Mouse (Mus musculus): ENCODE results near the gene Lhfpl2.

The Lhfpl2 gene

GRCm38 (mm10) chr13:94140446-94140845 lies 82.8 kb downstream of the Lhfpl2 start:
- no peak for DNase-seq (ENCODE audit: low spot score in 2 of 2)

DNA sequence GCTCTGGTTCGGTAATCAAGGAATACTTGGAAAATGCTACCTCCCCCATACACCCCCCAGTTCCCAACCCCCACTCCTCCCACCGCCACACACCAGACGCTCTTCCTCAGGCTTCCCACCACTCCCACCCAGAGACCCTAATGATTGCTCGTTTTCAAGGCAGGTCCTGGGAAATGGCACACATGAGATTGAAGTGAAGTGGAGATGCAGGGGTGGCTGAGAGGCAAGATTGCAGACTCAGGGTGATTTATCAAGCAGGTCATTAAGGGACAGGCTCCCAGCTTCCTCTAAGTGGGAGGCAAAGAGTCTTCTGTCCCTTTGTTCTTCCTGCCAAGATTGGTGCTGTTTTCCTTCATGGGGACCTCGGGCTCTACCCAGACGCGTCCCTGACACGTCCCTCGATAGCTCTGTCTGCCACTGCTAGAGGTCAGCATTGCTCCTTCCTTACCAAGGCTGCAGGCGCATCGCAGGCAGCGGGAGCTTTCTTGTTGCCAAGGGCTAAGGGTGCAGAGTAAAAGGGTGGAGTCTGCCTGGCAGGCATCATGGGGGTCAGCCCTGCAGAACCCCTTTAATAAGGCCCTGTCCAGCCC lies 85.6 kb downstream of the Lhfpl2 start:
- no peak for DNase-seq (ENCODE audit: low spot score in 2 of 2)

DNA sequence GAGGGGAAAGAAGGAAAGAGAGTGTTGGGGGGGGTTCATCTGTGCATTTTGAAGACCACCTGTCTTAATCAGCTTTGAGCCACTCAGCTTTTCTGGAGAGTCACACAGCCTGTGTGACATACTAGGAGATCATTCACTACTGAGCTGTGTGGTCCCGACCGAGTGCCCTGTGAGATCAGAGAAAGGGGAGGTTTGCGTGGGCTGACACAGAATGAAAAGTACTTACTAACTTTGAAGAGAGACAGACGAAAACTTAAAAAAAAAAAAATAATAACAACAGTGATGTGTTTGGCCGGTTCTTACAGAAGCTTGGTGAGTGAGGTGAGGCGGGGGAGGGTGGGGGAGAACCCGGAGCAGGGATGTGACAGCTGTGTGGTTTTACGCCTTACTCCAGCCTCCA lies 86.9 kb downstream of the Lhfpl2 start:
- no peak for DNase-seq (ENCODE audit: low spot score in 2 of 2)

DNA sequence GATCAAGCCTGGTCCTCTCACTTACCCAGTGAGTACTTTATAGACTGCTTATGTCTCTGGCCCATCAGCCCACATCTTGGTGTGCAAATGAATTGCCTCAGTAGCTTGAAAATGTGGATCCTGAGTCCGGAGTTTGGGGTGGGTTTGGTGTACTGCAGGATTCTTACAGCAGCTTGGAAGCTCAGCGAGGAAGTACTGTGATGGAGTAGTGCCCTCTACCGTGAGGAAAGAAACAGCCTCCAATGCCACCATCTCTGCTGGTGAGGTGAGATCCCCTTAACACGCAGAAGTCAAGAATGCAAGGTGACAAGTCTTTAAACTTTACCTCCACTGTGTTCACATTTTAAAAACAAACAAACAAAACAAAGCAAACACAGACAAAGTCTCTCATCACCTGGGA lies 89.7 kb downstream of the Lhfpl2 start:
- DNase-seq (ENCODE audit: low spot score in 2 of 2): no peak

DNA sequence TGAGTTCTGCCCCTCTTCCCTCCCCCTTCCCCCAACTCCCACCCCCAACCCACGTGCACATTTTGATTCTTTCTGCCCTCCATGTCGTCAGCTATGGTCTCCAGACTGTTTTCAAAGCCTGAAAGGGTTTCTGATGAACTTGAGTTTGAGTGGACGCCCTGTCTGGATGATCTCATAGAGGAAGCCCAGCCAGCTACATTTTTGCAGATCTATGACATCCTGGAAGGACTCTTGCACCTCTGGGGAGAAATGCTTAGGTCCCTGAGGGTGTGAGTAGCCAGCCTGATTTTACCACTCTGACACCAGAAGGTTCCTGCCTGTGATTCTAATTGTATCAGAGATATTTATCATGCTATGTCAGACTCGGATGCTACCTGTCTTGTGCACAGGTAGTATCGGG lies 91.4 kb downstream of the Lhfpl2 start:
- DNase-seq (ENCODE audit: low spot score in 2 of 2): no peak

- DNase-seq (ENCODE audit: low spot score in 2 of 2): no peak
These were observed 92.2 kb downstream of the Lhfpl2 start for GRCm38 (mm10) chr13:94149781-94150180.

DNA sequence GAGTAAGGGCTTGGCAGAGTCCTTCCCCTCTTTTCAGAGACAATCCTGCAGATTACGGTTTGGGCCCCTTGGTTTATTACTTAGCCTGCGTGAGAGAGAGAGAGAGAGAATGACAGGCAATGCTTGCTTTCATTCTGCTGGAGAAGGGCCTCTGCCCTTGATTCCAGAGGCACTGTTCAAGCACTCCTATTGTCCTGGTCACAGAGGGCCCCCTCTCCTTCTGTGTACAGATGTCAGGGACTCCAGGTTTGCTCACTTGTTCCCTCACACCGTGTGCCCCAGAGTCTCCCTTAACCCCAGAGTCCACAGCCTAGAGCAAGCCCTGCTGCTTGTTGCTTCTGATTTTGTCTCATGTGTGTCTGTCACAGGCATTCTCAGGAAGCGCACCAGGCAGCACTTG lies 93.7 kb downstream of the Lhfpl2 start:
- DNase-seq (ENCODE audit: low spot score in 2 of 2): no peak

DNA sequence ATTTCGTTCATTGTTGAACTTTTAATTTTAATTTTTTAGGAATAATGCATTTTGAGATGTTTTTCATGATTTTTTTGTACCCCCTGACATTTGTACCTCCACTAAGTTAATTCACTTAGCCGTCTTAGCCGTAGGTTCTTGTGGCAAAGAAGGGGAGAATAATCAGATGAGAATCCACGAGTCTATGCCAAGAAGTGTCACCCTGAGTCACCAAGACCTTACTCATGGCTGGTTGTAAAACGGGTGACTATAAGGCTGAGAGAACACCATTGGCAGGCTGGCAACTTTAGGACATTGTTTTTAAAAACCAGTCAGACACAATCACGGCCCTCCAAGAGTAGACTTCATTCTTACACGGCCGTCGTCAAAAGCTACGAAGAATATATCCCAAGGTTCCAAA lies 95.2 kb downstream of the Lhfpl2 start:
- DNase-seq (ENCODE audit: low spot score in 2 of 2): no peak

DNA sequence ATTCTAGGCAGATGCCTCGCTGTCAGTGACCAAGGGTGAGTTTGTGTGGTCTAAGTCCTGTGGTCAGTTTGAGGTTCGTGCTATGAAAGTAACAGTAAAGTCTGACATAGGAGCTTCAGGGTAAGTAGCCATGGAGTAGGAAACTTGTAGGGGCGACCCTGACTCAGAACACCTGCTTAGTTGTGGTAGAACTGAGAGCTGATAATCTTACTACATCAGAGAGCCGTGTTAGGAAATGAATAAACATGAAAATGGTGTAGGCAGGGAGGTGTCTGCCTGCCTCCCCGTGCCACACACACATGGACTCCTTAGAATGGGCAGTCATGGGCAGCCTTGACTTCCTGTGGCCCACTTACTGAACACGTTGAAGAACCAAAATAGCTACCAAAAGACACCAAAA lies 96.1 kb downstream of the Lhfpl2 start:
- DNase-seq (ENCODE audit: low spot score in 2 of 2): no peak

GRCm38 (mm10) chr13:94154512-94155296 lies 97.1 kb downstream of the Lhfpl2 start:
- DNase-seq (ENCODE audit: low spot score in 2 of 2): no peak

DNA sequence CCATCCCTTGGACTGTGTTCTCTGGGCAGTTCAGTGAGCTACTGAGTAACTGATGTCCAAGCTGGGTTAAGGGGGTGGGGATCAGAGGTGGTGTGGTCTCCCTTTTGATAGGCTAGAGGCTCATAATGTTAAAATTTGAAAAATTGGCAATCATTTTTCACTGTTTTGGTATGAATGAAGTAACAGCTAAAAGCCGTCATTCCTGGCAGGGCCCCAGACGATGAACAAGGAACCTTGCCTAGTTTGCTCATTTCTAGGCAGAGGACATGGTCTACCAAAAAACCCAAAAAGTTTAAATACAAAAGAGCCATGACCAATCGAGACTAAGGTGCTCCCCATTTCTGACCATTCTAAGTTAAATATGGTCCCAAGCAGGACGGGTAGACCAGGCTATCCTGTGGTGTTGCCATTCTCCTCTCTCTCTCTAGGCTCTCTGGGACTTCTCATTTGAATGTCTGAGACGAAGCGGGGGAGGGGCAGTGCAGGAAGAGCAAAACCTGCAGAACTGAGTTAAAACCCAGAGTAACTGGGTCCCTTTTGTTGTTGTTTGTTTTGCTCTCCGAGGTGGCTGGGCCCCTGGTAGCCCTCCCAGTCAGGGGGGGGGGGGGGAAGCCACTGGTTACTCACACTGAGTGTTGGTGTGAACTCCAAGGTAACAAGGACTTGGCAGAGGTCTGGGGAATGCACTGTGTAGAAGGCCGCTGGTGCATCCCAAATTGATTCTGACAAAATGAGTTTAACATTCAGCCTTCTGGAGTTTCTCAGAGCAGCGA lies 98.2 kb downstream of the Lhfpl2 start:
- DNase-seq (ENCODE audit: low spot score in 2 of 2): no peak

- no peak for DNase-seq (ENCODE audit: low spot score in 2 of 2)
These were observed 101.4 kb downstream of the Lhfpl2 start for GRCm38 (mm10) chr13:94158864-94159477.

GRCm38 (mm10) chr13:94159478-94160220 lies 102.1 kb downstream of the Lhfpl2 start:
- no peak for DNase-seq (ENCODE audit: low spot score in 2 of 2)

- no peak for DNase-seq (ENCODE audit: low spot score in 2 of 2)
These were observed 106.9 kb downstream of the Lhfpl2 start for GRCm38 (mm10) chr13:94164501-94164900.

DNA sequence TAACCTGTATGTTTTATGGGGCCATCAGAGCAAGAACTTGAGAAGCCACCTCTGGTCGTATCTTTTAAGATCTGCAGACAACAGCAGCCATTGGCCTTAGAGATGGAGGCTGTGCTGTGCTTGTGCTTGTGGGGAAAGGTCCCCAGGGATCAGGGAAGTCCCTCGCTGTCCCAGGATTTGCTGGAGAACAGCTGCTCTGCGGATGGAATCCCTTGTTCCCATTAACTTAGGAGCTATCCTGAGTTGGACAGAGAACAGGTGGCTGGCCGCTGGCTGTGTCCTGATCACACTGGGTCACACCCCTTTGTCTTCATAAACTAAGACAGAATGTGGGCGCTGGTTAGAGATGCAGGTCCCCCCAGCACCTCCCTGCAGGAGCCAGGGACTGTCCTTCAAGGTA lies 110.7 kb downstream of the Lhfpl2 start:
- no peak for DNase-seq (ENCODE audit: low spot score in 2 of 2)

DNA sequence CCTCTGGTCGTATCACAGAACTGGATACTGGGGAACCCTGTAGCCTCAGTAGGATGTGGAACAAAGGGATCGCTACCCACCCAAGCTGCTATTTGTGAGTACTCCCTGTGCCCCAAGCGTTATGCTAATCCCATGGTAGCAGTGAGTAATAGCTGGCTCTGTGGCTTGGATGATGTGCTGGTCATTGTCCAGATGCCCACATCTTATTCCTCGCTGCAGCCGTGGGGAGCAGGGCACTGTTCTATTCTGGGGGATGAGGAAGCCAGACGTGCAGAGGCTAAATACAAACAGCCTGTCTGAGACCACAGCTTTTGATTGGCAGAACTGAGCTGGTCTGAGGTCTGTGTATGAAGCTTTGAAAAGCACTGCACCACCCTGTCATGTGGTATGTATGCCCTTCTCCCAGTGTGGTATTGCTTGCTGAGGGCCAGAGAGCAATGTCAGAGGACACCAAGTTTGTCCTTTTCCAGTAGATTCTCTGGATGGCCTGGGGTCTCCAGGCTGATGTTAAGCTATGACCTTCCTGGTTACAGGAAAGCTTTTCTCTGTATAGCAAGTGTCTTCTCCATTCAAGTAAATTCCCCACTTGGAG lies 111.8 kb downstream of the Lhfpl2 start:
- no peak for DNase-seq (ENCODE audit: low spot score in 2 of 2)

GRCm38 (mm10) chr13:94171612-94172011 lies 114.0 kb downstream of the Lhfpl2 start:
- no peak for DNase-seq (ENCODE audit: low spot score in 2 of 2)

GRCm38 (mm10) chr13:94172533-94173310 lies 115.1 kb downstream of the Lhfpl2 start:
- DNase-seq (ENCODE audit: low spot score in 2 of 2): no peak

GRCm38 (mm10) chr13:94173633-94174576 lies 116.3 kb downstream of the Lhfpl2 start:
- DNase-seq (ENCODE audit: low spot score in 2 of 2): no peak

Measured in urinary bladder, postnatal 4 days (tissue).